Mouse (Mus musculus): ENCODE data around the gene Cx3cr1. TPM values are rescaled to one million over a fixed set of nuclear protein-coding genes. Genes with fewer than 3 reads are reported as not detected.

Cx3cr1 gene
- total RNA-seq, 4 experiments from 2014 or later = 0.11 to 0.24 TPM; not detected in 2

DNA sequence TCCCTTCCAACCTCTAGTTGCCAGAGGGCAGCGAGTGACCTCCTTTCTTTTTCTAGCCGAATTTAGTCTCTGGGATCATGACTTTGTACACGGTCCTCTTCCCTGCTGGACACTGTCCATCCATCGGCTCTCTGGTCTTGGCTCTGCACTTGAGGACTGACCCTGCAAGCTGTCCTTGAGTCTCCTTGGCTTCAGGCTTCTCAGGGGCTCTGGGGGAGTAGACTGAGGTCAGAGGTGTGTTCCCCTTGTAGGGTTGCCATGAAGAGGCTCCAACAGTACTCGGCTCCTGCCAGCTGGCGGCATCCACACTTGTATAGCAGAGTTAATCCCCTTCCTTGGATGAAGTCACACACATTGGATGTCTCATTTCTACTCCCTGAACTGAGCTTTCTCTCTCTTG lies 70.0 kb downstream of the Cx3cr1 start:
- DNase-seq (ENCODE audit: low spot score in 2 of 2) = peak in 1 of 2 experiments; percentile 39

DNA sequence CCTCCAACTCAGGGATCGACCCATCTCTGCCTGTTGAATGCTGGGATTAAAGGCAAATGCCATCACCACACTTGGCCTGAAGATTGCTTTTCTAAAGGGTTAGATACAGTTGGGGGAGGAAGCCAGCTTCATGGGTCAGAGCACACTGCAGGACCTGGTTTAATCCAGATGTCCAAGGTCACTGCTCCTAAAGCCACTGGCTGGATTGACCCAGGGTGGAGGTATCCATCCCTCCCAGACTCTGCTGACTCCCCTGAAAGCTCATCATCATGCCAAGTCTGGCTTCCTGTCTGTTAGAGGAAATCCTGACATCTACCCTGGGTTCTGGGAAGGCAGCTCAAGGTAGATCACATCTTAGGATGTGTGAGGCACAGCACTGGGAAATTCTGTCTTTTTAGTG lies 70.9 kb downstream of the Cx3cr1 start:
- no peak for DNase-seq (ENCODE audit: low spot score in 2 of 2)

DNA sequence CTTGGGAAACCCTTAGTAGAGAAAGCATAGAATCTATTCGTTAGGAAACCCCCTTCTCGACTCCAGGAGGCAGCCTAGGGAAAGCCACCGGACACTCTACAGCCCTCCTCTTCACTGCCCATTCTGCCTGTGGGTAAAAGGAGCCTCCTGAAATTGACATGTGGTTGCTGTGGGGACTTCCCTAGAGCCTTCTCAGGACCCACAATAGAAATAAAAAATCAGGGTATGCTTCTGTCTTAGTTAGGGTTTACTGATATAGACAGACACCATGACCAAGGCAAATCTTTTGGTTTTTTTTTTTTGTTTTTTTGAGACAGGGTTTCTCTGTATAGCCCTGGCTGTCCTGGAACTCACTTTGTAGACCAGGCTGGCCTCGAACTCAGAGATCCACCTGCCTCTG lies 73.6 kb downstream of the Cx3cr1 start:
- DNase-seq (ENCODE audit: low spot score in 2 of 2) = no peak

DNA sequence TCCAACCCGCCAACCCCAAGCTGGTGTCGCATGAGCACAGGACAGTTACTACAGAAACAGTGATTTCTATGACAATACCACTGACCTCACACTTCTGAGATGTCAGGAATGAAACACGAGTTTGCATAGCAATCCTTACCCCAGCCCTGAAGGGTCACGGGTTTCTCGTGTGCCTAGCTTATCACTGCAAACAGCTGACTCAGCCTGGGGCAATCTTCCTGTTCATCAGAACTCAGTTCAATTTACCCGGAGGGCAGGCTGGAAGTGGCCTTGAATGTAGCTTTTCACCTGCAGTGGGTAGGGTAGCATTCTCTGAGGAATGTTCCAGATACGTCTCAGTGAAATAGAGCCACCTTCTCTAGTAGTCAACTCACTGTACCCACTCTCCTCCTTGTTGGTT lies 75.5 kb downstream of the Cx3cr1 start:
- DNase-seq (ENCODE audit: low spot score in 2 of 2) = no peak

DNA sequence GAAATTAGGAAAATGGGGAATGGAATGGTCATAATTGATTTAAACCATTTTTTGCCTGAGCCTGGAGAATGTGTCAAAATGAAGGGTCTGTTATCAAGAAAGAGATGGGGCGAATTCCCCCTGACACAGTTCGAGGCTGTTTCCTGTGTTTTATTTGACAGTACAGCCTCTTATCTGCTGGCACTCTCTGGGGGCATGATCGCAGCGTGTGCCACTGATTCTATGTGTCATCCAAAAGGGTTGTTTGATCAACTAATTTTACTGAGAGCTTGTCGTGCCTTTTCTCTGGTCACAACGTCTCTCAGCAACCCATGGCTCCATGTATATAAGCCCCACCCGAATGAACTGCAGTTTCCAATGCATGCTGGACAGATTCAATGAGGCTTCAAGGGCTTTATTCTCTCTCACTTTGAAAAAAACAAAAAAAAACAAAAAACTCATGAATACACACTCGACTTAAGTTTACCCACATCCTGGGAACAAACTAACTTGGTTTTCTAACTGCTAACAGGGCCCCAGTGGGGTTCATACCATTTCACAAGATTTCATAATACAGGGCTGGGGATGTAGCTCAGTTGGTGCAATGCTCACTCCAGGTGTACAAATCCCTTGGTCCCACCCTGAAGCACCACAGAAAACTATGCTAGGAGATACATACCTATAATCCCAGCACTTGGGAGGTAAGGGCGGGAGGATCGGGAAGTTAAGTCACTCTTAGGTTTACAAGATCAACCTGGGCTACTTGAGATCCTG lies 76.4 kb downstream of the Cx3cr1 start:
- DNase-seq (ENCODE audit: low spot score in 2 of 2) = no peak

DNA sequence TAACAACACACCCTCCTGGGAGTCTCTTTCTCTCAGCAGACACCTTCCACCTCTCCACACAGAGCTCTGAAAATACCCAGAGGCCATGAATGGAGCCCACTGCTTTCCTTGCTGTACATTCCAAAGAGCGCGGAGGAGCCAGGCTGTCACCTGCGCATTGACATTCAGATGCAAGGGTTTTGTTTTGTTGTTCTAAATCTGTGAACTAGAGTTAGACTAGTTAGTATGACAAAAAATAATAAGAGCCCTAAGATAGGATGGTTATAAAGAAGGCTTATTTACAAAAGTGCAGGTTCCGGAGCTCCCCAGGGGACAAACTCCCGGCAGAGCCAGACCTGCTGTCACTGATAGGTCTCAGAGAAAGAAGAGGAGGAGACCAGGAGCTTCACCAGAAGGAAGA lies 78.4 kb downstream of the Cx3cr1 start:
- DNase-seq (ENCODE audit: low spot score in 2 of 2) = no peak

DNA sequence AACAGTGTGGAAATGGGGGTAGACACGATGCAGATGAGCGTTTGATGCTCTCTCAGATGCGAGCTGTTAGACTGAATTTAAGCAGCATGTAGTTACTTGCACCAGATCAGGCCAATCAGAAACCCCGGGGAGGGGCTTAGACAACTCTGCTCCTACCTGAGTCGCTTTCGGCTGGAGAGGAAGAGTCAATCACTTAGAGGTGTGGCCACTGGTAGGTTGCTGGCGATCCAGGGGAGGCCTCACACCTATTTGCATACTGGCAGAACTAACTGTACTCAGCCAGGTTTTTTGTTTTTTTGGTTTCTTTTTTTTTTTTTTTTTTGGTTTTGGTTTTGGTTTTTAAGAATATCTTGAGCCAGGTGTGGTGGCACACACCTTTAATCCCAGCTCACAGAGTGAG lies 81.4 kb downstream of the Cx3cr1 start:
- no peak for DNase-seq (ENCODE audit: low spot score in 2 of 2)

DNA sequence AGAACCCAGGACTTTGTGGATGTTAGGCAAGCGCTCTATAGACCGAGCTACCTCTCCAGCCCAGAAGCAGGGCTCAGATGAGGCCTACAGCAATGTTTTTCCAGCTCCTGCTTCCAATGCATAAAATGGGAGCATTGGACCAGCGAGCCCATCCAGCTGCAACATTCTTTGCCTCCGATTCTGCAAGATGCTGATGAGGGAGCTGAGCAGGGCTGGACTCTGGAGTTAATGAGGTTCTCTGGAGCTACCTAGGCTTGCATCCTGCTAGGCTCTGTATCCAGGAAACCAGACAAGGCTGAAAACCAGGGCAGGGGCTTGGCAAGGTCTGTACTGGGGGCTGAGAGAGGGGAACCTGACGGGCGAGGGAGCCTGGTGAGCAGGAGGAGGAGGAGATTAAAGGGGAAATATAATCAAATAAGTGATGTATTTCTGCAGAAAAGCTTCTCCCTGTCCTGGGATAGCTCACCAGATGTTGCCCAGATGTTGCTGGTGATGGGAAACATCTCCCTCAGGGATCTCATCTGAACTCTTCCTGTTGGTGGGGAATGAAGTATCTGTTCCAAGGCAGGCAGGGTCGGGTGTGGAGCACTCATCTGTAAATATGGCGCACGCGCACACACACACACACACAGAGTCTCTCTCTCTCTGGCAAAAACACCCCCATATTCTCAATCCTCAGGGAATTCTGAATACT lies 83.7 kb downstream of the Cx3cr1 start:
- no peak for DNase-seq (ENCODE audit: low spot score in 2 of 2)

DNA sequence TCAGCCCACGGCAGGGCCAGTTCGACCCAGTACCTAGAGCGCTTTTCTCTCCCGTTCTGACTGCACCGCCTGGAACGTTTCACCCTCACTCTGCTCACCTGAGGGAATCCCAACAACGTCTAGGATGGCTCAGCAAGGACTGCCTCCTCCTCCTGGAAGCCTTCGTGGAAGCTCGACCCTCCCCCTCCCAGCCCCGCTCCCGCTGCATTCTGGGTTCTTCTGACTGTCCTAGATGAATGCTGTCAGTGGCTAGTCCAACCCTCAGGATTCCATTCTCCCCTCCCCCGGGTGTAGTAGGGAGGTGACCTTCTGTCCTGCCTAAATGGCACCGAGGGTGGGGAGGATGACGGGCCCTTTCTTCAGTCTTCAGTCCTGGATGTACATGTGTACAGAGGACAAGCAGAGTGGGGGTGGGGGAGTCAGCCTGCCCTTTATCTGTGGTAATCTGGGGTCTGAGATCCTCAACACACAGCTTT lies 85.1 kb downstream of the Cx3cr1 start, which contains the start of gene Csrnp1:
TSS of gene Csrnp1 (minus strand) at position 123 of the 476 bp plus-strand sequence.
- no peak for DNase-seq (ENCODE audit: low spot score in 2 of 2)

DNA sequence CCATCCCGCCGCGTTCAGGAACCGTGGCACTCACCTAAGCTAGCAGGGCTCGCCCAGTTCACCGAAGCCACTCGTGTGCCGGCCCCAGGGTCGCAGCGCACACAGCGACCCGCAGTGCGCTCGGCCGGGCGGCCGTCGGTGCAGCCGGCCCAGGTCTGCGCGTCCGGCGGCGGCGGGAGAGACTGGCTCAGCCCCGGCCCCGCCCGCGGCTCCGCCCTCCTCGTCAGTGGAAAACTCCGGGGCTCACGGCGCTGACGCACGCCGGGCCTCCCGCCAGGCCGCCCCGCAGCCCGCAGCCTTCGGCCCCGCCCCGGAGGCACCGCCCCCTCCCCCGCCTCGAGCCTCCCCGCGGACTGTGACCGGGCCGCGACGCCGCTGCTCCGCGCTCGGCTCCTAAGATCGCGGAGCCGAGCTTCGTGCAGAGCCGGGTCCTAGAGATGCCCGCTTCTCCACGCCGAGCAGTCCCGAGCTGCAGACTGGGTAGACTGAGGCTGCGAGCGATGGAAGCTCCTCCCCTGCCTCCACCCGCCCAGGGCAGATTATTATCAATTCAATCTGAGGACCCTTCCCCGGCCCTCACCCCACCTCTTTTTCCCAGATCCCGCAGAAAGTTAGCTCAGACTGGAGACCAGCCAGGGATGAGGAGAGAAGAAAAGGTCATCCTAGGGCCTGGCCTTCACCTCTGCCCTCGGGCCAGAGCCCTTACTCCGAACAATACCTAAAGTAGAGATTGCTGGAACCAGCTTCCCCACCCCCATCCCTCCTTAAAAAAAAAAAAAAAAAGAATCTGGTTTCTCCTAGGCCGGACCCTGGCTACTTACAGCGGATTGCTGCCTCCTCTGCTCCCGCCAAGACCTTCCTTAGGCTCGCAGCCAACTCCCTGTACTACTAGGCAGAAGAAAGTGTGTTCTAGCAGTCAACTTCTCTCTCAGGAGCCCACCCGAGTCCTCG lies 85.8 kb downstream of the Cx3cr1 start:
- peak; percentile 85 to 89 for DNase-seq (ENCODE audit: low spot score in 2 of 2)

DNA sequence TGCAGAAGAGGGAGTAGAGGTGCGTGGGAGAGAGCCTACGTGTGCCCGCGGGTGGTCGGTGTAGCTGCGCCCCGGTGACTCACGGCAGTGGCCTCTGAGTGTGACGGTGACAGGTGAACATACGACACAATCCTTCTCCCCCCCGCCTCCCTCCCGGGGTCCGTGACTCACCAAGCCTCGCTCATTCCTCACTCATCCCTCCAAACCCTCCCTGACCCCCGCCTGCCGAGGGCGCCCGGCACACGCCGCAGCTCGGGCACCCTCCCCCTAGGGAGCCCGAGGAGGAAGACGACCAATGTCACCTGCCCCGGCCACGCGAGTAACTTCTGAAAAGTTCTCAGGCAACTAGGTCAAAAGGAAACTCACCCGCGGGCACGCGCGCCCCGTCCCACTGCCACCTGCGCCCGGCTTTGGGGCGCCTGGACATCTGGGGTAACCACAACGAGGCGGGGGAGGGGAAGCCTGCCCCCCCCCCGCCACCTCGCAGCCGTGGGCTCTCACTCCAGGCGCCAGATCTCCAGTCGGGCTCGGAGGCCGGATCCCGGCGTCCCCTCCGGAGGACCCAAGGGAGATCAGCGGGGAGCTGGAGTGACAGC lies 86.6 kb downstream of the Cx3cr1 start:
- DNase-seq (ENCODE audit: low spot score in 2 of 2) = peak in 1 of 2 experiments; percentile 31

DNA sequence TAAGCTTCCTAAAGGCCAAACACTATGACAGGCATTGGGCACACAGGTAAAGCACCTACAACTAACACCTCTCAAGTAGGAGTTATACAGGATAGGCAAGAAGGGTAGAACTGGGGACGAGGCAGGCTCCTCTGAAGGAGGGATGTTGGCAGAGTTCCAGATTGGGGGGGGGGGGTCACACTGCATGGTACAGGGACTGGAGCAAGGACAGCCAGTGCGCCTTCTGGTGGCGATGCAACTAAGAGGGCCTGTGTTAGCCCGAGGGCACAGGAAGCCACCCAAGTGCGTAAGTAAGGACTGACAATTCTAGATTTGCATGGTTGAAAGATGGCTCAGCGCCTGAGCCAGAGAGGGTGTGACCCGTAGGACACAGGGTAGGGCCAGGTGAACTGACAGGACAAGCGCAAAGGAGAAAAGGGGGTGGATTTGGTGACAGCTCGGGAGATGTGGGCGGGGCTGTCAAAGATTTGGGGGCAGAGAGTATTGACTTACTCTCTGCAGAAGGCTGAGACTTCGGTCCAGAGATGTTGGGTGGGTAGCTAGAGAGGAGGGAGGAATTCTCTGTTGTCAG lies 87.4 kb downstream of the Cx3cr1 start:
- DNase-seq (ENCODE audit: low spot score in 2 of 2) = no peak

DNA sequence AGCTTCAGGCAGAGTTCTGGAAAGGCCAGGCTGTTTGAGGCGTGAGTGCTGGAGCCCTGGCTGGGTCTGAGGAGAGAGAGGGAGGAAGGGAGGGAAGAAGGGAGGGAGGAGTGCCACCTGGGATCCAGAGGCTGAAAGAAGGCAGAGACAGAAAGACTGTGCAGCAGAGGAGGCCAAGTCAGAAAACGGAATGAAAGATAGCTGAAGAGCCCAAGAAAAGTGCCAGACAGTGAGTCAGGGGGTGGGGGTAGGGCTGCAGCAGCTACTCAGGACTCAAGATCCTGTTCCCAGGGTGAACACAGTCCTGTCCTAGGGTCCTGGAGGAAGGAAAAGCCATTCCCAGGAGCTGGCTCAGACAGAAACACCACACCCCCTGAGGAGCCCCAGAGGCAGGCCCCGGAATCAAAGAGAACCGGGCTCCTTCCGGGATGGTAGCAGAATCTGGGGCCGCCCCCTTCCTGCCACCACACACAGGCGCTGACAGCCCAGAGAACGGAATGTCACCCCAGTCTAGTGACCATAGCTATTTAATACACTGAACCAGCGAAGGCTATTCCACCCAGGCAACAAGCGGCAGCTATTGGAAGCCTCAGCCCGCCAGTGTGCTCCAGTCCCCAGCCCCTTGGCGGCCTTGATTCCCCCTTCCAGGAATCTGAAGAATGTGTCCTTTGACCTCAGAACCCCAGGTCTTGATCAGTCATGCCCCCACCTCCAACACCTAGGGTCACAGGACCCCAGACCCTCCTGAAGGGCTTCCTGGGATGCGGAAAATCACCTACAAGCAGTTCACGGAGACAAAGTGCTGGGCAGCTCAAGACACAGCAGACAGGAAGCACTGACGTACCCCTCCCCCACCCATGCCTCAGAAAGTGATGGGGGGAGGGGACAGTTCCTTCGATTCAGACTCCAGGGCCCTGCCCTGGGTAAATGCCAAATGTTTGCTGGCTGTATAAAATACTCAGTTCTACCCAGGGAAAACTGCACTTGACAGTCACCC lies 88.2 kb downstream of the Cx3cr1 start:
- peak; percentile 43 to 52 for DNase-seq (ENCODE audit: low spot score in 2 of 2)

DNA sequence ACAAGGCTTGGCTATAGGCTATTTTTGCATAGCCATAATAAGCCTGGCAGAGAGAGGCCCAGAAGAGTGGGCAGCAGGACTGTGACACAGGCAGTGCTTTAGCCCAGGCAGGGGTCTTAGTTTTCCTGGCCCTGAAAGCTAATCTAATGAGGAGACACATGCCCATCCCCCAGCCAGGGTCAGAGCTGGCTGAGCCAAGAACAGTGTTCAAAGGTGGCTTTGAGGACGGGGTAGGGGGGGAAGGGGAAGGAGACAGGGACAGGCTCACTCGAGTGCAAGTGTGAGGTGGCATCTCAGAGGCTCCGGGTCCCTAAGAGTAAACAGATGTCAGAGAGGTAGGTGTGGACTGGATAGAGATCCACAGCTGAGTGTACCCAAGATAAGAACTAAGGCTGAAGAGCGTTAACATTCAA lies 88.9 kb downstream of the Cx3cr1 start:
- no peak for DNase-seq (ENCODE audit: low spot score in 2 of 2)

DNA sequence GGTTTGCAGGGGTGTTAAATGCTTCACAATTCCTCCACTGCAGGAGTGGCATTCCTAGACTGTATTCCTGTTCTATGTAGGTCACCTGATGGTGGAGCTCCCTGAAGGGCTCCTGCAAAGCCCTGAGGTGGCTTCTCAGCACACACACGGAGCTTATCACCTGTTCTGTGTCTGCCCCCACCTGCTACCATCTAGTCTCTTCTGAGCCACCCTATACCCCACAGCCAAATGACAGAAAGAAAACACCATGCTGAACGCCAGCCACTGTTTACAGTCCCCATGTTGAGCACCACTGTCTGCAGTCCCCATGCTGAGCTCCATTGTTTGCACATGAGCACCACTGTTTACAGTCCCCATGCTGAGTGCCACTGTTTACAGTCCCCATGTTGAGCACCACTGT lies 89.9 kb downstream of the Cx3cr1 start:
- DNase-seq (ENCODE audit: low spot score in 2 of 2) = no peak

DNA sequence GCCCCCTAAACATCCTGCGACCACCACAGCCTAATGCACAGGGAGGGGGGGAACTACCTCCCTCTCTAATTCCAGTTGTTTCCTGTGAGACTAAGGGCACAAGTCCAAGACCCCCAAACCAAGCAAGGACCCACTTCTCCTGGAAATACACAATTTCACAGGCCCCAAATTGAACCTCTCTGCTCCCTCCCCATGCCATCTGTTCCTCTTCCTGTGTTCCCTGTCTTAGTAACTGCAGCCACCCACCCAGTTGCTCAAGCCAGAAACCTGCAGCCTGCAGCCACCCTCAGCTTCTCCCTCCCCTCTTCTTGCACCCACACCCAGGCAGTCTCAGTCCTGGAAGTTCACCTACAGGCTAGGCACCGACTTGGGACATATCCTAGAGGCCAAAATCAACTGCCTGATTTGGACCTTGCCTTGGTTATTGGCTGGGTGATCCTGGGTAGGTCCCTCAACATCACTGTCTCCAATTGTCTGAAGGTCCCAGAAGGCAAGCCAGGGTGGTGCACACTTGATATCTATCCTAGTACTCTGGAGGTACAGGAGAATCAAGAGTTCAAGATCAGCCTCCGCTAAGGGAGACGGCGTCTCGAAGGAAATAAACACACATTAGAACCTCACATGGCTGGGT lies 90.8 kb downstream of the Cx3cr1 start:
- DNase-seq (ENCODE audit: low spot score in 2 of 2) = no peak

DNA sequence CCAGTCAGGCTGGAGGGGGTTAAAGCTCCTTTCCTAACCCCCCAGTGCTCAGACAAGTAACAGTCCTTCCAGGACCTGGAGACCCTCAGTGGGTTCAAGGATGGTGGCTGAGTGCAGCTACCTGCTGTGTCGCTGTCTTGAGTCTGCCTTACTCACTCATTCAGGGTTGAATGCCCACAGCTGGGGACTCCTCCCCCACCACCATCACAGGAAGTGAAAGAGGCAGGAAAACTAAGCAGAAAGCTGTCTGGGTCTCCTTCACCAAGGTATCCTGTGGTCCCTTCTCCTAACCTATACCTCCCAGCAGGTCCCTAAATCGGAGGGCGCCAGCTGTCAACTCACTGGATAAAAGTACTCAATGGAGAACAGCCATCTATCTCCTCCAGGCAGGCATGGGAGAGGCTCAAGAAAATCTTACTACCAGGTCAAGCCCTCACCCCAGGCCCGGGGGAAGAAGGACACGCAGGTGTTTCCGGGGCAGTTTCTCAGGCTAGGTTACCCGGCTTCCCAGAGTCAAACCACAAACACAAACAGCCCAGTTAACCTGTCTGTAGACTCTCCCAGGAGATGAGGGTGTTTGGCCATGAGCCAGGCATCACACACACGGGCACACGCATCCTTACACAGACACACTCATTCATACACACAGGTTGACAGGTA lies 91.4 kb downstream of the Cx3cr1 start:
- no peak for DNase-seq (ENCODE audit: low spot score in 2 of 2)

DNA sequence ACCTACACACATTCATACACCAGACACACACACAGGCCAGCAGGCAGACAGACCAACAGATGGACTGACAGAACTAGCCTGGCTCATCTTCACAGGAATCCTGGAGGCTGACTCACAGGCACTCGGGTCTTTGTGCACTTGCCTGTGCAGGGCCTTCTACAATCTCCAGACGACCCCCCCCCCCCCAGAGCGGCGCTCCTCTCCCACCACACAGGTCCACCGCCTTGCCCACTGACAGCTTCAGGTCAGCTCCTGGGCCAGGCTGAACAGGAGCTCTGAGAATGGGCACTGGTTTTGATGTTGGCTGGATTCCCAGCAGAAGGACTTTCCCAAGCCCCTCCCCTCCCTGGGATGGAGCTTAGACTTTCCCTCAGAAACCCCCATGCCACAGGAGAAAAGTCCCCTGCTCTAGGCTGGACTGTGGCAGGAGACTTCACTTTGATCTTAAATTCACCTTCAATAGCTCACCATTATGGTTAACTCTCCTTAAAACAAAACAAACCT lies 92.1 kb downstream of the Cx3cr1 start:
- DNase-seq (ENCODE audit: low spot score in 2 of 2) = no peak

Data from gastrocnemius, adult 8-10 months (tissue).